Mouse (Mus musculus): ENCODE measurements around the gene Ppef1. TPM values are rescaled to one million over a fixed set of nuclear protein-coding genes. Genes with fewer than 3 reads are reported as not detected.

The Ppef1 gene
- total RNA-seq, 1 experiment, result 1.2 TPM

GRCm38 (mm10) chrX:160610882-160611644 lies 124.5 kb downstream of the Ppef1 start:
- Histone ChIP-seq H3K27ac (ENCODE audit: insufficient read depth, low read depth, low read length, poor library complexity, severe bottlenecking) (no peak overlapping the region), H3K4me1 (ENCODE audit: control insufficient read depth in 2 of 2, insufficient read depth in 2 of 2, low read length in 2 of 2, poor library complexity in 1 of 2) (no peaks in the 10 kb centered on the region)

GRCm38 (mm10) chrX:160610482-160610881 lies 125.1 kb downstream of the Ppef1 start:
- no peaks in the 10 kb centered on the region for H3K9me3 ChIP-seq (ENCODE audit: control insufficient read depth, insufficient read depth, low read depth, low read length)

More at GRCm38 (mm10) chrX:160610882-160611644, 124.5 kb downstream of the Ppef1 start:
- H3K4me3 ChIP-seq (ENCODE audit: insufficient read depth in 1 of 2, low read depth in 1 of 2, low read length in 2 of 2, poor library complexity in 1 of 2, severe bottlenecking in 1 of 2), result no peak overlapping the region
- TF ChIP-seq ZNF384 (IDR thresholded peaks at IDR 0.05; ENCODE audit: low read depth, low read length), result 0 out of 2 replicates have a peak, but pooled peaks have one; percentile 52
- TF ChIP-seq HCFC1 (IDR thresholded peaks at IDR 0.05; ENCODE audit: borderline replicate concordance, insufficient read depth, low read length), result no peak
- no peaks in the 10 kb centered on the region for H3K36me3 ChIP-seq (ENCODE audit: control insufficient read depth, insufficient read depth, low read length, poor library complexity, severe bottlenecking)
- in situ Hi-C loops (cut with MboI; ENCODE audit: low sequenced_read_pairs in 2 of 2, unreplicated experiment in 2 of 2), result loop anchor here in 1 of 2 experiments (25.0 kb wide), 1 partner anchor 424 kb away; no protein-coding TSS in a partner anchor
- no peak for DNase-seq (ENCODE audit: low read depth, low spot score)
- H3K9me3 ChIP-seq (ENCODE audit: control insufficient read depth, insufficient read depth, low read depth, low read length), result no peaks in the 10 kb centered on the region
- H3K9ac ChIP-seq (ENCODE audit: insufficient read depth, low read depth, low read length, poor library complexity, severe bottlenecking), result no peak overlapping the region

GRCm38 (mm10) chrX:160609849-160610248 lies 125.7 kb downstream of the Ppef1 start:
- H3K9me3 ChIP-seq (ENCODE audit: control insufficient read depth, insufficient read depth, low read depth, low read length), result no peaks in the 10 kb centered on the region
- peak; percentile 50 for DNase-seq (ENCODE audit: low read depth, low spot score)
- no peak overlapping the region for H3K27ac ChIP-seq (ENCODE audit: insufficient read depth, low read depth, low read length, poor library complexity, severe bottlenecking)
- TF ChIP-seq CHD2 (IDR thresholded peaks at IDR 0.05; ENCODE audit: low read depth, low read length), result no peak
- no peak for TF ChIP-seq MAFK (IDR thresholded peaks at IDR 0.05; ENCODE audit: insufficient read depth, low read depth, low read length)
- no peak; the same call in 1 of the 2 replicates for TF ChIP-seq ZC3H11A (IDR thresholded peaks at IDR 0.05; ENCODE audit: borderline replicate concordance, low read depth, low read length)
- no peak overlapping the region for H3K4me3 ChIP-seq (ENCODE audit: insufficient read depth in 1 of 2, low read depth in 1 of 2, low read length in 2 of 2, poor library complexity in 1 of 2, severe bottlenecking in 1 of 2)
- no peaks in the 10 kb centered on the region for H3K36me3 ChIP-seq (ENCODE audit: control insufficient read depth, insufficient read depth, low read length, poor library complexity, severe bottlenecking)
- no peak overlapping the region for H3K9ac ChIP-seq (ENCODE audit: insufficient read depth, low read depth, low read length, poor library complexity, severe bottlenecking)
- no peaks in the 10 kb centered on the region for H3K4me1 ChIP-seq (ENCODE audit: control insufficient read depth in 2 of 2, insufficient read depth in 2 of 2, low read length in 2 of 2, poor library complexity in 1 of 2)
- in situ Hi-C loops (cut with MboI; ENCODE audit: low sequenced_read_pairs in 2 of 2, unreplicated experiment in 2 of 2), result loop anchor here in 1 of 2 experiments (25.0 kb wide), 1 partner anchor 423 kb away; no protein-coding TSS in a partner anchor

More at GRCm38 (mm10) chrX:160610482-160610881, 125.1 kb downstream of the Ppef1 start:
- H3K36me3 ChIP-seq (ENCODE audit: control insufficient read depth, insufficient read depth, low read length, poor library complexity, severe bottlenecking), result no peaks in the 10 kb centered on the region
- H3K27ac ChIP-seq (ENCODE audit: insufficient read depth, low read depth, low read length, poor library complexity, severe bottlenecking), result no peak overlapping the region
- H3K4me3 ChIP-seq (ENCODE audit: insufficient read depth in 1 of 2, low read depth in 1 of 2, low read length in 2 of 2, poor library complexity in 1 of 2, severe bottlenecking in 1 of 2), result no peak overlapping the region
- TF ChIP-seq HCFC1 (IDR thresholded peaks at IDR 0.05; ENCODE audit: borderline replicate concordance, insufficient read depth, low read length) (no peak), ZC3H11A (IDR thresholded peaks at IDR 0.05; ENCODE audit: borderline replicate concordance, low read depth, low read length) (no peak), MAFK (IDR thresholded peaks at IDR 0.05; ENCODE audit: insufficient read depth, low read depth, low read length) (no peak), CHD2 (IDR thresholded peaks at IDR 0.05; ENCODE audit: low read depth, low read length) (no peak), ZNF384 (IDR thresholded peaks at IDR 0.05; ENCODE audit: low read depth, low read length) (no peak)
- DNase-seq (ENCODE audit: low read depth, low spot score), result no peak
- no peak overlapping the region for H3K9ac ChIP-seq (ENCODE audit: insufficient read depth, low read depth, low read length, poor library complexity, severe bottlenecking)
- in situ Hi-C loops (cut with MboI; ENCODE audit: low sequenced_read_pairs in 2 of 2, unreplicated experiment in 2 of 2), result loop anchor here in 1 of 2 experiments (25.0 kb wide), 1 partner anchor 423 kb away; no protein-coding TSS in a partner anchor
- H3K4me1 ChIP-seq (ENCODE audit: control insufficient read depth in 2 of 2, insufficient read depth in 2 of 2, low read length in 2 of 2, poor library complexity in 1 of 2), result no peaks in the 10 kb centered on the region

GRCm38 (mm10) chrX:160603981-160604541 lies 131.5 kb downstream of the Ppef1 start:
- no peak for DNase-seq (ENCODE audit: low read depth, low spot score)
- Histone ChIP-seq H3K36me3 (ENCODE audit: control insufficient read depth, insufficient read depth, low read length, poor library complexity, severe bottlenecking) (no peaks in the 10 kb centered on the region), H3K9ac (ENCODE audit: insufficient read depth, low read depth, low read length, poor library complexity, severe bottlenecking) (no peak overlapping the region), H3K9me3 (ENCODE audit: control insufficient read depth, insufficient read depth, low read depth, low read length) (no peaks in the 10 kb centered on the region), H3K4me1 (ENCODE audit: control insufficient read depth in 2 of 2, insufficient read depth in 2 of 2, low read length in 2 of 2, poor library complexity in 1 of 2) (peaks cover 0 to 2% of the 10 kb centered on the region in 2 experiments; a peak in 1 of 4 replicates), H3K27ac (ENCODE audit: insufficient read depth, low read depth, low read length, poor library complexity, severe bottlenecking) (no peak overlapping the region), H3K4me3 (ENCODE audit: insufficient read depth in 1 of 2, low read depth in 1 of 2, low read length in 2 of 2, poor library complexity in 1 of 2, severe bottlenecking in 1 of 2) (no peak overlapping the region)
- in situ Hi-C loops (cut with MboI; ENCODE audit: low sequenced_read_pairs in 2 of 2, unreplicated experiment in 2 of 2), result loop anchor here in 1 of 2 experiments (25.0 kb wide), 1 partner anchor 417 kb away; no protein-coding TSS in a partner anchor
- TF ChIP-seq ZNF384 (IDR thresholded peaks at IDR 0.05; ENCODE audit: low read depth, low read length), result no peak
- no peak for TF ChIP-seq ZC3H11A (IDR thresholded peaks at IDR 0.05; ENCODE audit: borderline replicate concordance, low read depth, low read length)
- TF ChIP-seq HCFC1 (IDR thresholded peaks at IDR 0.05; ENCODE audit: borderline replicate concordance, insufficient read depth, low read length), result no peak
- TF ChIP-seq CHD2 (IDR thresholded peaks at IDR 0.05; ENCODE audit: low read depth, low read length), result no peak
- no peak for TF ChIP-seq MAFK (IDR thresholded peaks at IDR 0.05; ENCODE audit: insufficient read depth, low read depth, low read length)
